Mouse (Mus musculus) C2C12 (cell line): Measurements from ENCODE around the gene Slc4a4.

Source experiments
- CEBPB ChIP-seq: IDR thresholded peaks from one replicate; pipeline ENCODE4 v1.6.1; 2011; ENCODE audit warnings: low read depth, mild to moderate bottlenecking, control low read depth, moderate library complexity
- CTCF ChIP-seq: IDR thresholded peaks from one replicate; pipeline ENCODE4 v1.5.1; 2011; ENCODE audit not compliant: control insufficient read depth, insufficient read depth, insufficient read length
- MAX ChIP-seq: IDR thresholded peaks from one replicate; pipeline ENCODE4 v1.6.1; 2011; ENCODE audit warnings: mild to moderate bottlenecking, control low read depth
- MYOD1 ChIP-seq: IDR thresholded peaks from one replicate; pipeline ENCODE4 v1.6.1; 2011; ENCODE audit warnings: low read depth; ENCODE audit not compliant: control insufficient read depth, insufficient read length
- MYOG ChIP-seq: IDR thresholded peaks from one replicate; pipeline ENCODE4 v1.6.1; 2011; ENCODE audit not compliant: control insufficient read depth, insufficient read length; ENCODE audit errors: extremely low read depth
- USF1 ChIP-seq: IDR thresholded peaks from one replicate; pipeline ENCODE4 v1.6.1; 2011; ENCODE audit warnings: low read depth, mild to moderate bottlenecking, control low read depth, moderate library complexity

DNA sequence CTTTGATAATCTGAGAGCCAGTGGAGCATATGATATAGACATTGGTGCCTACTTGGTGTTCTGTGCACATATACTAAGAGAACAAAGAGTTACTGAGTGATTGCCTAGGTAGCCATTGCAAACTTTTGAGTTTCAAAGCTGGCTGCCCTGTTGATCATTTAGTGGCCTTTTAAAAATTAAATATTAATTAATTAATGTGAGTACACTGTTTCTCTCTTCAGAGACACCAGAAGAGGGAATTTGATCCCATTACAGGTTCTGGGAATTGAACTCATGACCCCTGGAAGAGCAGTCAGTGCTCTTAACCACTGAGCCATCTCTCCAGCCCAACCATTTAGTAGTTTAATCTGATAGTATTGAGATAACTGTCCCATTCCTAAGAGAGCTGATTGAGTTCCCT lies 209.8 kb downstream of the Slc4a4 start:
- TF ChIP-seq MAX: no peak
- TF ChIP-seq CTCF: no peak
- no peak for TF ChIP-seq CEBPB
- no peak for TF ChIP-seq USF1
- TF ChIP-seq MYOD1: no peak
- no peak for TF ChIP-seq MYOG
